Mouse (Mus musculus) cerebellum, adult 2 months (tissue): ENCODE measurements around the gene Baiap2.
A peak's percentile ranks its signal among the peaks of the same experiment; 100 is the strongest.

Experiments used
- CTCF ChIP-seq: fragments of 200-500 bp; IDR thresholded peaks from 2 replicates; pipeline ENCODE4 v1.5.1; 2011; ENCODE audit warnings: low read depth, mild to moderate bottlenecking, control low read depth, low read length, moderate library complexity, borderline replicate concordance; ENCODE audit not compliant: insufficient read depth
- POLR2A ChIP-seq: fragments of 200-500 bp; IDR thresholded peaks from 2 replicates; pipeline ENCODE4 v1.6.1; 2011; ENCODE audit warnings: low read length, control low read depth, borderline replicate concordance; ENCODE audit not compliant: insufficient read depth

GRCm38 (mm10) chr11:120046553-120047191 is 104.1 kb downstream of the Baiap2 start, which contains the start of gene Aatk:
- TF ChIP-seq CTCF (no peak), POLR2A (0 out of 2 replicates have a peak, but pooled peaks have one; percentile 37)
